Mouse (Mus musculus) liver, adult 2 months (tissue): ENCODE results near the gene Anxa6. TPM values are rescaled to one million over a fixed set of nuclear protein-coding genes. Genes with fewer than 3 reads are reported as not detected.

Experiments used
- DNase-seq: peaks from one replicate; pipeline ENCODE4 v3.0.0-alpha.2; 2011; ENCODE audit warnings: low read depth, low spot score; ENCODE audit errors: extremely low read depth
- H3K27ac ChIP-seq: fragments of 200-500 bp; replicated peaks from 2 replicates; pipeline ENCODE4 v1.5.1; 2012; ENCODE audit warnings: low read depth, mild to moderate bottlenecking, control low read depth, inconsistent platforms, low read length; ENCODE audit not compliant: insufficient read depth
- H3K27me3 ChIP-seq: fragments of 200-500 bp; 2 replicates; pipeline ENCODE4 v1.6.1; 2012; ENCODE audit warnings: mild to moderate bottlenecking, moderate library complexity, low read length, inconsistent platforms; ENCODE audit not compliant: control insufficient read depth, insufficient read depth
- H3K36me3 ChIP-seq: fragments of 200-500 bp; 2 replicates; pipeline ENCODE4 v1.6.1; 2012; ENCODE audit warnings: low read length, inconsistent platforms; ENCODE audit not compliant: control insufficient read depth, insufficient read depth
- H3K4me1 ChIP-seq: fragments of 200-500 bp; 2 replicates; pipeline ENCODE4 v1.6.1; 2011; ENCODE audit warnings: low read length; ENCODE audit not compliant: control insufficient read depth, insufficient read depth
- H3K4me3 ChIP-seq: fragments of 200-500 bp; 2 replicates; pipeline ENCODE4 v1.5.1; 2011; ENCODE audit warnings: low read depth, mild to moderate bottlenecking, control low read depth, low read length, moderate library complexity; ENCODE audit not compliant: insufficient read depth
- H3K79me2 ChIP-seq: fragments of 200-500 bp; 2 replicates; pipeline ENCODE4 v1.6.1; 2012; ENCODE audit warnings: inconsistent platforms, mild to moderate bottlenecking, low read length, moderate library complexity; ENCODE audit not compliant: control insufficient read depth, insufficient read depth
- H3K9ac ChIP-seq: fragments of 200-500 bp; 2 replicates; pipeline ENCODE4 v1.6.1; 2012; ENCODE audit warnings: low read depth, mild to moderate bottlenecking, control low read depth, inconsistent platforms, low read length
- CTCF ChIP-seq: fragments of 200-500 bp; IDR thresholded peaks from 2 replicates; pipeline ENCODE4 v1.5.1; 2011; ENCODE audit warnings: low read depth, low read length, control low read depth
- POLR2A ChIP-seq: fragments of 200-500 bp; IDR thresholded peaks from 2 replicates; pipeline ENCODE4 v1.6.1; 2011; ENCODE audit warnings: low read length, control low read depth; ENCODE audit not compliant: insufficient read depth; ENCODE audit errors: extremely low read depth
- WGBS: fragments of 180-500 bp; shearing (Covaris S2); methylation state at CpG from one replicate; pipeline ENCODE4 v1.1.7; 2018; 5-methylcytosine and 5-hydroxymethylcytosine counted together
- polyA plus RNA-seq: library from polyadenylated mRNA; depleted of rRNA; stranded (reverse); fragments of >200 nt; gene quantifications from 2 replicates; pipeline ENCODE4 v1.2.3, GENCODE M21; 2012
- total RNA-seq: library from RNA; depleted of rRNA; stranded (reverse); fragments of >200 nt; gene quantifications from 2 replicates; pipeline ENCODE4 v1.2.3, GENCODE M21; 2014

Anxa6 gene
- total and polyA plus RNA-seq, 2 experiments, result 91.3 to 111 TPM

GRCm38 (mm10) chr11:55027204-55027855 is 5.9 kb downstream of the Anxa6 start:
- H3K27ac ChIP-seq, result peak overlapping the region; percentile 96
- no peaks in the 10 kb centered on the region for H3K36me3 ChIP-seq
- H3K9ac ChIP-seq, result no peak overlapping the region
- TF ChIP-seq CTCF (no peak), POLR2A (no peak)
- 86% methylated on average over 2 of the region's 2 CpGs for WGBS
- H3K4me3 ChIP-seq, result no peak overlapping the region
- H3K27me3 ChIP-seq, result no peaks in the 10 kb centered on the region
- H3K79me2 ChIP-seq, result peaks cover 24% of the 10 kb centered on the region
- peak; percentile 35 for DNase-seq
- peaks cover 37% of the 10 kb centered on the region for H3K4me1 ChIP-seq

GRCm38 (mm10) chr11:55025896-55026295 is 7.3 kb downstream of the Anxa6 start:
- peak; percentile 77 for DNase-seq
- Histone ChIP-seq H3K9ac (no peak overlapping the region), H3K27me3 (no peaks in the 10 kb centered on the region), H3K36me3 (no peaks in the 10 kb centered on the region; the same call in 1 of the 2 replicates), H3K4me3 (no peak overlapping the region), H3K4me1 (peaks cover 42% of the 10 kb centered on the region), H3K79me2 (peaks cover 18% of the 10 kb centered on the region; the same call in 1 of the 2 replicates), H3K27ac (0 out of 2 replicates have a peak overlapping the region, but pooled peaks have one; percentile 16)
- 17% methylated on average over 4 of the region's 4 CpGs for WGBS
- TF ChIP-seq CTCF, result no peak
- TF ChIP-seq POLR2A, result no peak

GRCm38 (mm10) chr11:55023583-55023982 is 9.7 kb downstream of the Anxa6 start:
- Histone ChIP-seq H3K79me2 (peaks cover 13% of the 10 kb centered on the region; the same call in 1 of the 2 replicates), H3K9ac (no peak overlapping the region), H3K36me3 (no peaks in the 10 kb centered on the region; the same call in 1 of the 2 replicates), H3K4me1 (peaks cover 40% of the 10 kb centered on the region), H3K27ac (0 out of 2 replicates have a peak overlapping the region, but pooled peaks have one; percentile 1), H3K4me3 (no peak overlapping the region), H3K27me3 (no peaks in the 10 kb centered on the region)
- no peak for DNase-seq
- TF ChIP-seq CTCF (no peak), POLR2A (no peak)
- WGBS, result 86% methylated on average over 3 of the region's 3 CpGs

GRCm38 (mm10) chr11:55023049-55023564 is 10.1 kb downstream of the Anxa6 start:
- Histone ChIP-seq H3K9ac (no peak overlapping the region), H3K27me3 (no peaks in the 10 kb centered on the region), H3K36me3 (no peaks in the 10 kb centered on the region; the same call in 1 of the 2 replicates), H3K4me3 (no peak overlapping the region), H3K27ac (0 out of 2 replicates have a peak overlapping the region, but pooled peaks have one; percentile 1), H3K4me1 (peaks cover 38% of the 10 kb centered on the region), H3K79me2 (peaks cover 13% of the 10 kb centered on the region; the same call in 1 of the 2 replicates)
- WGBS, result 52% methylated on average over 10 of the region's 10 CpGs
- TF ChIP-seq POLR2A (no peak), CTCF (no peak)
- DNase-seq, result no peak

GRCm38 (mm10) chr11:55022508-55022907 is 10.7 kb downstream of the Anxa6 start:
- H3K4me3 ChIP-seq, result no peak overlapping the region
- H3K9ac ChIP-seq, result no peak overlapping the region

More at GRCm38 (mm10) chr11:55022508-55022907, 10.7 kb downstream of the Anxa6 start:
- WGBS, result 58% methylated on average over 5 of the region's 5 CpGs
- Histone ChIP-seq H3K27me3 (no peaks in the 10 kb centered on the region), H3K27ac (no peak overlapping the region), H3K79me2 (peaks cover 13% of the 10 kb centered on the region; the same call in 1 of the 2 replicates), H3K36me3 (no peaks in the 10 kb centered on the region; the same call in 1 of the 2 replicates), H3K4me1 (peaks cover 32% of the 10 kb centered on the region)
- TF ChIP-seq CTCF (no peak), POLR2A (no peak)
- no peak for DNase-seq
